Mouse (Mus musculus): Measurements from ENCODE around the gene Gm11549.

DNA sequence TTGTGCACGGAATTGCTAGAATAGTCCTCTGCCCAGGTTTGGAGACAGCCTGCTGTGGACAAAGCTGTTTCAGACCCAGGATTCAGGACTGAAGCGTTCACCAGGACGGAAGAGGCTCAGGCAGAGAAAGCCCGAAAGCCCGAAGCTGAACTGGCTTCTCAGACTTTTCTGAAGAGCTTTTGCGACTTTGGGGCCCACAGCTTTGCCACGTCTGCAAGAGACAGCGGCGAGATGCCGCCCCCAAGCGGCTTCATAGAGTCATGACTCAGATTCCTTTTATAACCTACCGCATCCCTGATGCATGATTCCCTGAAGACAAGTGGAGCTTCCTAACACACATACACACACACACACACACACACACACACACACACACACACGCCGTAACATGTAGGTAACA lies 24.9 kb downstream of the Gm11549 start:
- no peak for TF ChIP-seq POLR2A (IDR thresholded peaks at IDR 0.05; ENCODE audit: borderline replicate concordance, control insufficient read depth, low read depth, low read length)
- TF ChIP-seq CTCF (IDR thresholded peaks at IDR 0.05; ENCODE audit: control insufficient read depth, insufficient read depth, low read length) = peak; percentile 50; the same call in 1 of the 2 replicates

Data from bone marrow, adult 2 months (tissue).